Mouse (Mus musculus): ENCODE results near the gene Klhdc3. TPM values are rescaled to one million over a fixed set of nuclear protein-coding genes. Genes with fewer than 3 reads are reported as not detected.

Gene Klhdc3
- polyA plus RNA-seq, 1 experiment from 2014 or later = 131 TPM

DNA sequence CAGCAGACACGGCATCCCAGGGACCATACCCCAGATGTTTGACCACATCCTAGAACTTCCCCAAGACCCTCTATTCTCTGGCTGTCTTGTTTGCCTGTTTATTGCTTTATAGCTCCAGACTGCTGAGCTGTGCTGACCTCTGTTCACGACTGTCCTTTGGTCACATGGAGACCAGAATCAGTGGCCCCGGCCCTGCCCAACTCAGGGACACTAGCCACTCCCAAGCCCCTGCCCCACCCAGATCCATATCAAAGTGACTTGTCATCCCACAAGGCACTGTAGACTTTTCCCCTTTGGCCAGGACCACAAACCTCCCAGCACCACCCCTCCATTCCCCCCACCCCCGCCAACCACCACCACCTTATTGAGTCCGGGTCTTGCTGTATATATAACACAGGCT is 18.5 kb upstream of the Klhdc3 start:
- Histone ChIP-seq H3K4me3 (no peak overlapping the region), H3K9ac (replicated peaks) (no peak overlapping the region), H3K9me3 (no peaks in the 10 kb centered on the region), H3K27me3 (no peaks in the 10 kb centered on the region), H3K4me1 (peaks cover 31% of the 10 kb centered on the region), H3K4me2 (replicated peaks) (no peak overlapping the region), H3K27ac (replicated peaks) (no peak overlapping the region), H3K36me3 (peaks cover 32% of the 10 kb centered on the region)
- WGBS = 90% methylated on average over 5 of the region's 5 CpGs
- ATAC-seq (ENCODE audit: low FRiP score, low read depth) = no peak

DNA sequence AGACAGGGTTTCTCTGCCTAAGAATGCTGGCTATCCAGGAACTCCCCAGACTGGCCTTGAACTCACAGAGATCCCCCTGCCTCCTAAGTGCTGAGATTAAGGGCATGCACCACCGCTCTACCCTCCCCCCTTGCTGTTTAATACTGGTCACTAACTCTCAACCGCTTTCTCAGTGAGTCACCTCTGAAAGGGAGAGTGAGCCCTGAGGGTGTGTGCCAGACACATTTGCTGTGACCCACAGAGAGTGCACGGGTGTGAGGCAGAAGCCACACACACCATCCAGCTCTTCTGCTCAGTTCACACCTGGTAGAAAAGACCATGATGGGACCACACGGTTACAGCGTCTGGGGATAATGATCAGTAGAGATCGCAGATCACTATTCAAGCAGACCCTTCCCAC is 17.8 kb upstream of the Klhdc3 start:
- Histone ChIP-seq H3K27ac (replicated peaks) (no peak overlapping the region), H3K4me1 (peaks cover 24% of the 10 kb centered on the region), H3K9ac (replicated peaks) (no peak overlapping the region), H3K9me3 (no peaks in the 10 kb centered on the region), H3K27me3 (no peaks in the 10 kb centered on the region), H3K36me3 (peaks cover 35% of the 10 kb centered on the region), H3K4me2 (replicated peaks) (no peak overlapping the region), H3K4me3 (no peak overlapping the region)
- WGBS = 93% methylated on average over 6 of the region's 6 CpGs
- ATAC-seq (ENCODE audit: low FRiP score, low read depth) = no peak

DNA sequence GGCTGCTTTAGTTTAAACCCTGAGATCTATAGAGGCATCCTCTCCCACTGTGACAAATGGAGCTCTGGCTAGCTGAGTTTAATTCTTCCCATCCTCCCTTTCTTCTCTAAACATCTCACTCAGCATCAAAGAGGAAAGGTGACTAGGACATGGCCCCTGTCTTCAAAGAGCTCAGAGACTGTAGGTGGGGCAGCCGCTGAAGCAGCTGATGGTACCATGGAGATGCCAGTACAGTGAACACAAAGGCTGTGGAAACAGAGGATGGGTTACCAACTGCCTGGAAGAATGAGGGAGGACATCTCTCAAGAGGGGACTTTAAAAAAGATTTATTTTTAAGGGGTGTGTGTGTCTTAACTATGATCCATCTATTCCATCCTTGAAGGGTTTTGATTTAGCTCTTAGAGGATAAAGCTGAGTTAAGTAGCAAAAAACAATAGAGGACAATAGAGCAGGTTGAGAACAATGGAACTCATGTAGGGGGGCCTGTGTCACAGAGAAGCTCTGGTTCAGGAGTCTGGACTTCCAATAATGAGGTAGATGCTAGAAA is 13.9 kb upstream of the Klhdc3 start:
- 72% methylated on average over 1 of the region's 1 CpGs for WGBS
- H3K9me3 ChIP-seq = no peaks in the 10 kb centered on the region
- H3K4me2 ChIP-seq (replicated peaks) = no peak overlapping the region
- H3K36me3 ChIP-seq = peaks cover 31% of the 10 kb centered on the region
- H3K4me3 ChIP-seq = no peak overlapping the region
- no peak overlapping the region for H3K27ac ChIP-seq (replicated peaks)
- H3K27me3 ChIP-seq = no peaks in the 10 kb centered on the region
- H3K4me1 ChIP-seq = no peaks in the 10 kb centered on the region
- no peak overlapping the region for H3K9ac ChIP-seq (replicated peaks)
- no peak for ATAC-seq (ENCODE audit: low FRiP score, low read depth)

DNA sequence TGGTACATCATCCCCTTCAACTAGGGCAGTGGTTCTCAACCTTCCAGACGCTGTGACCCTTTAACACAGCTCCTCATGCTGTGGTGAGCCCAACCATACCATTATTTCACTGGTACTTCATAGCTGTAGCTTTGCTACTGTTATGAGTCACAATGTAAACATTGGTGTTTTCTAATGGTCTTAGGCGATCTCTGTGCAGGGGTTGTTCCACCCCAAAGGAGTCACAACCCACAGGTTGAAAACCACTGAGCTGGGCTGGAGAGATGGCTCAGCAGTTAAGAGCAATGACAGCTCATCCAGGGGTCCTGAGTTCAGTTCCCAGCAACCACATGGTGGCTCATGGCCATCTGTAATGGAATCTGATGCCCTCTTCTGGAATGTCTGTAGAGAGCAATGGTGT is 10.7 kb upstream of the Klhdc3 start:
- whole genome bisulfite sequencing = 95% methylated on average over 2 of the region's 2 CpGs
- ATAC-seq (ENCODE audit: low FRiP score, low read depth) = no peak

DNA sequence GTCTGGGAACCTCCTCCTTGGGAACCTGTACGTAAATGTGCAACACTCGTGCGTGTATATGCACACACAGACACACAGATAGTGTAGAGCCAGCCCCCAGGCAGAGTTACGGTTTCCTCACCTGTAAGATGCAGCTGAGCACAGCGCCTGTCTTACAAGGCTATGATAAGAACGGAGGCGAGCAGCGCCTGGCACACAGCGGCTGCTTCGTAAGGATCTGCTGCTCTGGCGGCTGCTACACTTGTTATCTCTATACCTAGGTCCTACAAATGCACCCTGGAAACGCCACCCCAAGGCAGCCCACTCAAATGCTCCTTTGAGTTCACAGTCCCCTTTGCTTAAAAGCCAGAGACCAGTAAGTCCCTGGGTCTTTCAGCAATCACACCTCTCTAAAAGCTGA is 10.0 kb upstream of the Klhdc3 start:
- no peak overlapping the region for H3K4me3 ChIP-seq
- H3K27me3 ChIP-seq = no peaks in the 10 kb centered on the region

More for the DNA sequence above, 10.7 kb upstream of the Klhdc3 start:
- Histone ChIP-seq H3K9ac (replicated peaks) (no peak overlapping the region), H3K36me3 (peaks cover 32% of the 10 kb centered on the region), H3K27ac (replicated peaks) (no peak overlapping the region), H3K27me3 (no peaks in the 10 kb centered on the region), H3K4me2 (replicated peaks) (no peak overlapping the region), H3K4me3 (no peak overlapping the region), H3K9me3 (no peaks in the 10 kb centered on the region), H3K4me1 (no peaks in the 10 kb centered on the region)

DNA sequence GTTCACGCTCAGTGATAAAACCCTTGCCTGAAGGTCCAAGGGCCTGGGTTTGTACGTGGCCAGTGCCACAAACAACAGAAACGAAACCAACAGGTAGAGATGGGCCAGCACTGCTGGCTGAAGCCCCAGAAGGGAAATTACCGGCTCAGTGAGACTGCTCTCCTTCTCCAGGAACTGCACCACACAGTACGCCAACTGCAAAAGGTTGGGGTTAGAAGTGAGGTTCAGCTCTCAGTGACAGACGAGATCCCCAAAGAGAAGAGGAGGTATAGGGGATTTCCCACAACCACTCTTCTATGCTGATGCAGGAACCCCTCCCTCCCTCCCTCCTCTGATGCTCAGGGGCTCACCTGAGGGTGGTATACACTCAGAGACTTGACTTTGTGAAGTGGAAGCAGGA is 5.2 kb upstream of the Klhdc3 start:
- H3K36me3 ChIP-seq = peaks cover 56% of the 10 kb centered on the region

More for the DNA sequence above, 10.0 kb upstream of the Klhdc3 start:
- H3K4me2 ChIP-seq (replicated peaks) = no peak overlapping the region
- no peak overlapping the region for H3K27ac ChIP-seq (replicated peaks)
- no peaks in the 10 kb centered on the region for H3K9me3 ChIP-seq
- 95% methylated on average over 12 of the region's 12 CpGs for WGBS
- peaks cover 32% of the 10 kb centered on the region for H3K36me3 ChIP-seq
- ATAC-seq (ENCODE audit: low FRiP score, low read depth) = no peak
- no peak overlapping the region for H3K9ac ChIP-seq (replicated peaks)
- no peaks in the 10 kb centered on the region for H3K4me1 ChIP-seq

DNA sequence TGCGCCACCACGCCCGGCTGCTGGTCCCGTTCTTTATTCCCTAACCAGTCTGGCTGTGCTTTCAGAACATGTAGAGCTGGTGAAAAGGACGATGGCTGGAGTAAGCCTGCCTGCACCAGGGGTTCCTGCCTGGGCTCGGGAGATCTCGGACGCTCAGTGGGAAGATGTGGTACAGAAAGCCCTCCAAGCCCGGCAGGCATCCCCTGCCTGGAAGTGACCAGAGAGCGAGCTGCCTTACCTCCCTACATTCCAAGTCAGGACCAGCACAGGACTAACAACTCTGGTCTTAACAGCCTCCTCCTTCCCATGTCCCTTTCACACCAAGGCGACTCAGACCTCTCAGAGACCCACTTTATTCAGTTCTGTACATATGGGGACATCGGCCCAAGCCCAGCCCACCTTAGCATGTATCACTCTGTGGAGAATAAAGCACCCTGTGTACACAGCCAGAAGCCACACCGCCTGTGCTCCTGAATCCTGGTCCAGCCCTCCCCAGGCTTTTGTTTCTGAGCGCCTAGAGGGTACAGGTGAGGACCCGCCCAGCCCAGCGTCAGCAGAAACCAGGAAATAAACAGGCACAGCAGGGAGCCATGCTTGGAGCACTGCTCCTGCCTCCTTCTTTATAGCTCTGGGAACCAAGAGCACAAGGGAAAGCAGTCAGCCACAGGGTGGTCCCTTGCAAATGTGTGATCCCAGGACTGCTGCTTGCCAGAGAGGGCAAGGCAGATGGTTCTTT is 2.1 kb upstream of the Klhdc3 start:
- Histone ChIP-seq H3K4me2 (replicated peaks) (no peak overlapping the region), H3K27ac (replicated peaks) (no peak overlapping the region), H3K36me3 (peaks cover 59% of the 10 kb centered on the region), H3K4me3 (no peak overlapping the region), H3K9ac (replicated peaks) (no peak overlapping the region), H3K27me3 (no peaks in the 10 kb centered on the region), H3K4me1 (peaks cover 32% of the 10 kb centered on the region), H3K9me3 (no peaks in the 10 kb centered on the region)
- 85% methylated on average over 16 of the region's 16 CpGs for WGBS
- no peak for ATAC-seq (ENCODE audit: low FRiP score, low read depth)

More for the DNA sequence above, 5.2 kb upstream of the Klhdc3 start:
- Histone ChIP-seq H3K4me3 (no peak overlapping the region), H3K27ac (replicated peaks) (no peak overlapping the region), H3K27me3 (no peaks in the 10 kb centered on the region), H3K4me1 (peaks cover 10% of the 10 kb centered on the region), H3K9ac (replicated peaks) (no peak overlapping the region), H3K9me3 (no peaks in the 10 kb centered on the region), H3K4me2 (replicated peaks) (no peak overlapping the region)
- 93% methylated on average over 6 of the region's 6 CpGs for WGBS
- no peak for ATAC-seq (ENCODE audit: low FRiP score, low read depth)

DNA sequence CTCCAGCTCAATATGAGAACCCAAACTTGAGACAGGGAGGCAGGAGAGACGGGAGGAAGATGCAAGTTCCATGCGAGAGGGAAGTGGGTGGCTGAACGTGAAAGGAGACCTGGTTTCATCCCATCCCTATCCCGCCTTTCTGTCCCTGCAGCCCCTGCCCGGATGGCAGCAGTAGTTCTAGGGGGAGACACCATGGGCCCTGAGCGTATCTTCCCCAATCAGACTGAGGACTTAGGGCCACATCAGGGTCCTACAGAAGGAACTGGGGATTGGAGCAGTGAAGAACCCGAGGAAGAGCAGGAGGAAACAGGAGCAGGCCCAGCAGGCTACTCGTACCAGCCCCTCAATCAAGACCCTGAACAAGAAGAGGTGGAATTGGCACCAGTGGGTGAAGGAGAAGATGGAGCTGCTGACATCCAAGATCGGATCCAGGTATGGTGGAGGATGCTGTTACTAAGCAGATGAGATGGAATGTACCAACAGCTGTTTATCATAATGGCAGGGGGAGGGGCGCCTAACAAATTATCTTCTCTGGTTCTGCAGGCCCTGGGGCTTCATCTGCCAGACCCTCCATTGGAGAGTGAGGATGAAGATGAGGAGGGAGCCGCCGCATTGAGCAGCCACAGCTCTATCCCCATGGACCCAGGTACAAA is 878 bp upstream of the Klhdc3 start:
- H3K9me3 ChIP-seq = no peaks in the 10 kb centered on the region
- H3K36me3 ChIP-seq = peaks cover 58% of the 10 kb centered on the region

DNA sequence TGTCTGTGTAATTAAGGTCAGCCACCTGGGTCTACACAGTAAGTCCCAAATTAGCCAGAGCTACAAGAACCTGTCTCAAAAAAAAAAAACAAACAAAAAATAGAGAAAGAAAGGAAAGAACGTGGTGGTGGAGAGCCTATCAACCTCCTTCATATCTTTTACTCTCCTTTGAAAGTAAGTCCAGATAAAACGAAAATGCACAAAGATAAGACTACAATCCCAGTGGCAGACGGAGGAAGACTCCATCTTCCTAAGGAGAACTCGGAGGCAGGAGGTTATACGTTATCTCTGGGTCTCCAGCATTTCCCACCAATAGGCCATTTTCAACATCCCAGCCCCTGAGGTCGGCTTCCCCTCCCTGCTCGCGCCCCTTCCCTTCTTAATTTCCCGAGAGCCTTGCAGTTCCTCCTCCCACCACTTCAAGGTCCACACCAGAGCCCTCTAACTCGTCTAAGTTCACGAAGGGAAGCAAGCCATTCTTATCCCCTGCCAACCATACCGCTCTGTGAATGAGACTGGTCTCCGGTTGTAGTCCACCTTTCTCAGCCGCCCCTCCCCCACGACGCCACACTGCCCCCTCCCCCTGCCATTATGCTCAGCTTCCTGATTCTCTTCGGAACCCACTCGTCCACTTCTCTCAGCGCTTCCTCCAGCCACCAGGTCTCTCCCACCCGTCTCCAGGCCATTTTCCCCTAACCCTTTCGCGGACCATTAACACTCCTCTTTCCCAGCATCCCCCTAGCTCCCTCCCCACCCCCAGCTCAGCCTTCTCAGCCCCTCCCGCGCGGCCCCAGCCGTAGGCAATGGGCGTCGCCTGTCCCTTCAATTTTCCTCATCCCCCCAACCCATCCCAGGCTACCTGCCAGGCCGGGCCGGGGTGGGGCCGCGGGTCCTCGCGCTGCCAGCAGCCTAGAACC is 613 bp downstream of the Klhdc3 start:
- Histone ChIP-seq H3K9ac (replicated peaks) (peak overlapping the region; percentile 67), H3K27me3 (no peaks in the 10 kb centered on the region), H3K36me3 (peaks cover 58% of the 10 kb centered on the region), H3K4me1 (peaks cover 33% of the 10 kb centered on the region), H3K27ac (replicated peaks) (peak overlapping the region; percentile 86), H3K9me3 (no peaks in the 10 kb centered on the region), H3K4me3 (peak overlapping the region; percentile 72), H3K4me2 (replicated peaks) (peak overlapping the region; percentile 95)
- 0 out of 2 replicates have a peak, but pooled peaks have one; percentile 7 for ATAC-seq (ENCODE audit: low FRiP score, low read depth)
- WGBS = under 1% methylated on average over 34 of the region's 34 CpGs

More for the DNA sequence above, 878 bp upstream of the Klhdc3 start:
- WGBS = 31% methylated on average over 12 of the region's 12 CpGs
- Histone ChIP-seq H3K27me3 (no peaks in the 10 kb centered on the region), H3K4me1 (peaks cover 32% of the 10 kb centered on the region), H3K9ac (replicated peaks) (peak overlapping the region; percentile 73), H3K4me2 (replicated peaks) (peak overlapping the region; percentile 95), H3K27ac (replicated peaks) (peak overlapping the region; percentile 65), H3K4me3 (peak overlapping the region; percentile 72)
- ATAC-seq (ENCODE audit: low FRiP score, low read depth) = no peak

DNA sequence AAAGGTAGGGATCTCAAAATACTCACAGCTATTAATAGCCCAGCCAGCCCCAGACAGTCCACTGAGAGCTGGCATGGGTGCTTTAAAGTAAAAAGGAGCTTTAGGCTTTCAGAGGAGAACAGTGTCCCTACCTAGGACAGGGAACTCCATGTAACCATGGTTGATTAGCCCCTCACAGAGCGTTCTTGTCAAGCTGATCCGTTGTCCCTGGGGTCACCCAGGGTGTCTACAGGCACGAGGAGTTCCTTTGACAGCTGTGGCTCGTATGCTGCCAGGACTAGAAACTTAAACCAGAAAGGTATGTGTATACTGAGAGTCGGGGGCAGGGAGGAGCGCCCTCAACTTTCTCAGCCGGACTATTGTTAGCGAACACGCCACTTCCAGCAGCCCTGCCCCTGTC is 1.8 kb downstream of the Klhdc3 start:
- Histone ChIP-seq H3K36me3 (peaks cover 52% of the 10 kb centered on the region), H3K27me3 (no peaks in the 10 kb centered on the region), H3K4me3 (0 out of 2 replicates have a peak overlapping the region, but pooled peaks have one; percentile 4), H3K9ac (replicated peaks) (peak overlapping the region; percentile 67), H3K27ac (replicated peaks) (no peak overlapping the region), H3K4me2 (replicated peaks) (peak overlapping the region; percentile 95), H3K4me1 (peaks cover 42% of the 10 kb centered on the region), H3K9me3 (no peaks in the 10 kb centered on the region)
- ATAC-seq (ENCODE audit: low FRiP score, low read depth) = no peak
- WGBS = 68% methylated on average over 9 of the region's 9 CpGs

DNA sequence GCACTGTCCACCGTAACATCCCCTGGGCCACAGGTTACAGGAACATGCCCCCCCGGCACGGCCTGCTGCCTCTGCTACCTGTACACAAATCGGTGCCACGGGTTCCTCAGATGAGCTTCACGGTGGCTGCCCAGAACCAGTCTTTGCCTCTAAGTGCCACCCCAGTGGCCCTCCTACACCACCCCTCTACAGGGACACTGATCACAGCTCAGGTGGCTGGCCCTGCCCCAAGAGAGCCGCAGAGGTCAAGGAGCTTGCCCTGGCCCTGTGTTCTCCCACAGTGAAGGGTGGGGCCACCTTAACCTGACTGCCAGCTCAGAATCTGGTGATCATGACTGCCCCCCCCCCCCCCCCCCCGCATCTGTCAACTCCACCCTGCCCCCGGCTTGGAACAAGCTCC is 2.3 kb downstream of the Klhdc3 start, which contains the start of gene Mea1:
Gene Mea1 (plus strand): TSS at position 378 of the 400 bp plus-strand sequence.
- Histone ChIP-seq H3K9me3 (no peaks in the 10 kb centered on the region), H3K27me3 (no peaks in the 10 kb centered on the region), H3K4me2 (replicated peaks) (peak within 1 kb of the TSS; percentile 95), H3K4me3 (peak within 1 kb of the TSS; percentile 72), H3K36me3 (peaks cover 47% of the 10 kb centered on the region), H3K9ac (replicated peaks) (peak within 1 kb of the TSS; percentile 67), H3K27ac (replicated peaks) (no peak within 1 kb of the TSS), H3K4me1 (peaks cover 46% of the 10 kb centered on the region)
- 95% methylated on average over 8 of the region's 9 CpGs for WGBS
- ATAC-seq (ENCODE audit: low FRiP score, low read depth) = no peak
